Mouse (Mus musculus) CD4-positive, CD25-positive, alpha-beta regulatory T cell, adult 2 months (primary cell): ENCODE data around the gene 6030468B19Rik.
"Not testable (repeated sequence)": the region's sequence is repeated elsewhere in the genome, so short reads cannot be mapped to it uniquely, and the experiment has no call there.

ENCODE experiments used
- DNase-seq: peaks from one replicate; pipeline ENCODE4 v3.0.0-alpha.2; 2012; ENCODE audit warnings: low read depth, low spot score

Gene 6030468B19Rik

DNA sequence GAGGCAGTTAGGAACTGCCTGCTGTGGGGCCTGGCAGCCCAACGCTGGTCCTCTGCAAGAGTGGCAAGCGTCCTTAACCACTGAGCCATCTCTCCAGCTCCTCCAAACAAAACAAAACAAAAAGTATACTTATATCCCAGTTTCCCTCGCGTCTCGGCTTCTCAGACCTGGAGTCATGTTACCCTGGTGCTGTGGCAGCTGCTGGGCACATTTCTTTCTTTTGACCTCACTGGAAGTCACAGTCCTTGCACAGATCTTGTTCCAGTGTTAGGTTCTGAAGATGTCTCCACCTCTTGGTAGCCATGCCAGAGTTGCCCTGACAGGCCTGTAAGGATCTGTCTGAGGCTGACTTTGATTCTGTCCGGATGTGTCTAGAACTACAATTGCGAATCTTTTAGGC lies 4.2 kb downstream of the 6030468B19Rik start:
- DNase-seq: no peak

GRCm38 (mm10) chr11:117803166-117803688 lies 5.8 kb downstream of the 6030468B19Rik start:
- no peak for DNase-seq

DNA sequence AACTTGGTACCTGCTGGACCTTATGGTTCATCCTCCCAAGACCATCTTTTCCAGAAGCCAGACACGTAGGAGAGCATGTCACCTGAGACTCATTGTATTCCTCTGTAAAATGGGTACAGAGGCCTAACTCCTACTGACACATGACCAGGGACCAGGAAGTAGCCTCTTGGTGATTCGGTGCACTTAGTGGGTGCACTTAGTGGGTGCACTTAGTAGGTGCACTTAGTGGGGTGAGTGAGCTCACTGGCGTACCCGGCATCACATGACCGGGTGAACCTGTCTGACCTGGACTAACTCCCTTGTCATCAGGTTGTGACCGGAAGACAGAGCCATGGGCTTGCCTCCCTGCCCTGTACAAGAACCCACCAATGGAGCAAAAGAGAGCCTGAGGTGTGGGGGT lies 9.3 kb downstream of the 6030468B19Rik start:
- no peak for DNase-seq

DNA sequence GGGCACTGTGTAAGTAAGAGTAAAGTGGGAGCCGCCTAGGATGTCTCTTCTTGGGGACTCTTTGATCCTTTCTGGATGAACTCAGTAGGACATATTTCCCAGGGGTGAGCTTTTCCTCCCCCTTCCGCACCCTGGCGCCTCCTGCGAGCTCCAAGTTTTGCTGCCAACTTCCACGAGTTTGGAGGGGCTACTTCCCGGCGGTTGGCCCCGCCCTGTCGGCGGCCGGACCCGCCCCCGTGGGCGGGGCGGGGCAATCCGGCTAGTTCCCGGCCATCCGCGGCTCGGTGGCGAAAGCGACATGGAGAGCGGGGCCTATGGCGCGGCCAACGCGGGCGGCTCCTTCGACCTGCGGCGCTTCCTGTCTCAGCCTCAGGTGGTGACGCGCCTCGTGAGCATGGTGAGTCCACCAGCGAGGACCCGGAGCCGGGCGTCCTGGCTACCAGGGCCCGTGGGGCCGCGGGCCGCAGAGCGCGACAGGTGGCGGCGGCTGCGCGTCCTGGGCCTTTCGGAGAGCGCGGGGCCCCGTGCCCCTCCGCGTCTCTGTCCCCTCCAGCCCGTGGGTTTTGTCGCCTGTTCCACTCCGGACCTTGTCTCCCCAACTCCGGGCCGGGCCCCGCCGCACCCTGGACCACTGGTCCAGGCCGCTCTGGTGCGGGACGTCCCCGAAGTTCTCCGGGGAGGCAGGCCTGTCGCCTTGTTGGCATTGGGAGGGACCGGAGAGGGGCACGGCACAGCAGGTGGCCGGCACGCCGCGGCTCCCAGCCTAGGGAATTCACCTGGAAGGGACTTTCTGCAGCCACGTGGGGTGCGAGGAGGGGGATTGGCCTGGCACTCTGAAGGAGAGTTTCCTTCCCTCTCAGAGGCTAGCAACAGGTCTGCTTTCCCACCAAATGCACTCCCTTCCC lies 12.2 kb downstream of the 6030468B19Rik start, which contains the start of the genes Gm20708 and Syngr2:
Gm20708 (plus strand) TSS at position 262 of the 905 bp plus-strand sequence.
Syngr2 (plus strand) TSS at position 262 of the 905 bp plus-strand sequence.
- DNase-seq: peak; percentile 75

DNA sequence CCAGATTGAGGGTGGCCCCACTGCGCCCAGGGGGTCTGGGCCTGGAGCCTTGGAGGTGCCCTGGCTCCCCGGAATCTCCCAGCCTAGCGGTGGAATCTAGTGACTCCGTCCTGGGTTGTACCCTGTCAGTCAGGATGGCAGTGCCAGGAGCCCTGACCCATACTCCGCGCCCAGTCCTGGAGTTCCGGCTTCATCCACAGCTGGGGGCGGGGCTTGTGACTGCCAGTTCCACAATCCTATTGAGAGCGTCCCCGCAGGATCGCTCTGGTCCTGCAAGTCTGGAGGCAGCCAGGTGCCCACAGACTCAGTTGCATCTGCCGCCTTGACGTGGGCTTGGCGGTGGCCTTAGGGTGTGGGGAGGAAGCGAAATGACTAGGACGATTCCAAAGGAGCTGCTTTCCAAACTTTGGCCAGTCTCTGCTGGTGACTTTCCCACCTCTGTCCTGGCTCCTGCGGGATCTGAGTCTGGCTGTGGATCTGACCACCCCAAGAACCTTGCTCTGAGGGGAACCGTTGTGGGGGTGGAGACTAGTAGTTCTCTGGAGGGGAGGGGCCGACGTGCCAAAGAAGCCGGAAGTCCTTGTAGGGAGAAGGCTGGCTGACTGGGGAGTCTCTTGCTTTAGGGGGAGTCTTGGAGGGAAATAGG lies 13.1 kb downstream of the 6030468B19Rik start:
- peak; percentile 84 for DNase-seq

DNA sequence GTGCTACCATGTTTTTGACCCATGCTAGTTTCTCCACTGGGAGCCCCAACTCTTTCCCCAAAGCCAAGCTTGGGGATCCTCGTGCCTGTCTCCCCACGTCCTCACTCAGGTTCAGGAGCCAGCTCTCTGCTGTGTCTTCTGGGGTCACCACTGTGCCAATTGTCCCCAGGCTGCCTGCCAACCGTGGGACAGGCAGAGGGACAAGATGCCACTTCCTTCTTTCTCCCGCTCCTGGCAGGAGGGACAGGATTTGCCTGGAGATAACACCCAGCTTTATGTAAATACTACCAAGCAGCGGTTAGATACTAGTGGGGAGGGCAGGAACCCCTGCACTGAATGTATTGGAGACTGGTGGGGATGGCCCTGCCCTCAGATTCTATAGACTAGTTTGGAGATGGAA lies 16.4 kb downstream of the 6030468B19Rik start:
- no peak for DNase-seq

DNA sequence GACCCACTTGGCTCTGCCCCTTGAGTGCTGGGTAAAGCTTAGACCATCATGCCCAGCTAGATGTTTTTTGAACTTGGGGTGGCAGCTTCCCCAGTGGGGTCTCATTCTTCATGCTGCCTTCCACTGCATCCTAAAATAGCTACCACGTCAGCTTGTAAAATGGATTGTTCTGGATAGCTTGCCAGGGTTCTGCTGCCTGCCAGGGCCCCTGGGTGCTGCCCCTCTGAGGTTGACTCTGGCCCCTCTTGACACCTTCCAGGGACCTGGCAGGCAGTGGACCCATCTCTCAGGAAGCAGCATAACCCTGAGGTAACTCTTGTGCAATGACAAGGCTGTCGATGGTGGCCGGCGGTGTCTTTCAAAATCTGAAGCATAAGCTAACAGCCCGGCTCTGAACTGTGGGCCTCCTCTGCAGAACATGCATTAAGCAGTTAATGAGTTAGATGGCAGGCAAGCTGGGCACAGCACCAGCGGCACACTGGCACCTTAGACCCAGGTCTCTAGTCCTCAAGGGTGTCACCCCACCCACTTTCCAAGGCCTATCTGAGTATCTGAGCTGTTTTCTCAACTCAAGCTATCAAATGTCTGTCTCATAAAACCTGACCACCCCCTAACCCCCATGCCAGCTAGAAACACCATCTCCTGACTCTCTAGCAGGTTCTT lies 17.4 kb downstream of the 6030468B19Rik start:
- DNase-seq: no peak

DNA sequence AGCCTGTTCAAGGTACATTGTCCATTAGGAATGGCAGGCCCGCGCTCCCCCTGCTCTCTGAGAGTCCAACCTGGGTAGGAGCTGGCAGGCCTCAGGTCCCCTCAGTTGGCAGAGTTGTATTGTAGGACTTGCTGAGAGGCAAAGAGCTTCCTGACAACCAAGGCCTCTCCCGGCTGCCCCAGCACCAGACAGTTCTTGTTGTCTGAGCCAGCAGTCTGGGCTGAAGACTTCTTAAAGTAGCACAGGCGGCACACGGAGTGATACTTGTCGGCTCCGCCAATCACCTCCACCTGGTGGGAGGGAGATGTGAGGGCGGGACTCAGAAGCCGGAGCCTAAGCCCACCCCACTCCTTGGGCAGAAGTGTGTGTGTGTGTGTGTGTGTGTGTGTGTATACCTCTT lies 18.4 kb downstream of the 6030468B19Rik start:
- DNase-seq: not testable (repeated sequence)

DNA sequence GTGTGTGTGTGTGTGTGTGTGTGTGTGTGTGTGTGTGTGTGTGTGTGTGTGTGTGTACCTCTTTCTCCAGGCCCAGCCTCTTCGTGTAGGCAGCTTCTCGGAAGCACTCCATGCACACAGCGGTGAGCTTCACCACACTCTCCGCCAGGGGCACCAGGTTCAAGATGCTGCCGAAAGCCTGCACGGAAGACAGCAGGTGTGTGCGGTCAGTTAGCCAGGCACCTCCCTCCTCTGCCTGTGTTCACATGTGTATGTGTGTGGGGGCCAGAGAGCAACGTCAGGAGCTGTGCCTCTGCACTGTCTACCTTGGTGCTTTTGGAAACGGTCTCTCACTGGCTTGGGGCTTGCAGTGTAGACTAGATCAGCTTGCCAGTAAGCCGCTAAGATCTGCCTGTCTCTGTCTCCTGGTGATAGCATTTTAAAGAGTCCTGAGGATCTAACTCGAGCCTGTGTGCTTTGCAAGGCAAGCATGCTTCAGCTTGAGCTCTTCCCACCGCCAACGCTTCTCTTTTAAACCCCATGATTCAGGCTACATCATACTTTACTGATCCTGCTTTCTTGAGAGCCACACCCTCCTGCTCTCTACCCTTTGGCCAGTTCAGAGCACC lies 19.0 kb downstream of the 6030468B19Rik start:
- DNase-seq: no peak

DNA sequence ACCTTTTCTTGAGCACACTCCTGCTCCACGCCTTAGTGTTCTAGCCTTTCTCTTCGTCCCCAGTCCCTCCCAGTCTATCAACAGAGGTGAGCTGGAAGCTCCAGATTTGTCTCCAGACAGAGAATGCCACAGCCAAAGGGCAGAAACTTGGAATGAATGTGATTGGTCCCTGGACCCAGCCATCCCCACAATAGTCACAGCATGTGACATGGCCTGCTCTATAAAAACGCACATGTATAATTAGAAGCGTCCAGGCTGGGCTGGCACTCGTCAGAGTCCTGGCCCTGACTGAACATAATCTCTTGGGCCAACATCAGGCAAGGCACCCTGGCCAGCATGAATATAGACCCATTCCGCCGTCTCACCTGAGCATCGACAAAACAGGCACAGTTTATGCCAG lies 21.6 kb downstream of the 6030468B19Rik start:
- DNase-seq: no peak

- DNase-seq: no peak
These were observed 22.7 kb downstream of the 6030468B19Rik start for GRCm38 (mm10) chr11:117820173-117820572.

DNA sequence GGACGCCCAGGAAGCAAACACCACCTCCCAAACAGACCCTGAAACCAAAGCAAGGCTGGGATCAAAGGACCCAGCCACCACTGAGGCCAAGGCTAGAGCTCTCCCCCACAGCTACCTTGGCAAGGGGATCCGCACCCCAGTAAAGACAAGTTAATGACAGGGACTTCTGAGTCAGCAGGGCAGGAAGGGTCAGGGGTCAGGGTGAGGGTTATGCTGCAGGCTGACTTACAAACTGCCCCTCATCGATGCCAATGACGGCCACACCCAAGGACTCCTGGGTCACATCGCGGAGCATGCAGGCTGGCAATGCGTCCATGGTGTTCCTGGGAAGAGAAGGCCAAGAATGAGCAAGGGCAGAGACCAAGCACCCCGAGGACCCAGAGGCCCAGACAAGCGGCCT lies 24.4 kb downstream of the 6030468B19Rik start:
- DNase-seq: no peak

DNA sequence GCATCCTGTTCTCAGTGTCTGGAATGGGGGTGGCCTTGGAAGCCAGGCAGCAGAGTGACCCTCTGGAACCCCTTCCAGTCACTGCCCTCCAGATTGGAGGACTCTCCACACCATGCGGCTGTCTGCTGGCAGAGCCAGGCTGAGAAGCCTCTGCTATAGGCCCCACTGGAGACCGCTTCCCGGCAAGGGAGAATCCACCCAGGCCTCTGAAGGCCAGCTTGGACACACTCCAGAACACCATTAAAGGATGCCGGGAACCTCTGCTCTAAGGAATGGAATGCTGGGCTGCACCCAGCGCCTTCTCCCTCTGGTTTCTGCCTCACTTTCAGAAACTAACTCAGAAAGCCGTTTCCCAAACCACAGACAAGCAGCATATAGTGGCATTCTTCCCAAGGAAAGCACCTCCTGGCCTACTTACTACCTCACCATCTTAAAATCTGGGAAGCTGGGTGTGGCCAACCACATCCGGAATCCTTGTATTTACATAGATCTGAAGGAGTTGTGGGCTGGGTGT lies 25.3 kb downstream of the 6030468B19Rik start:
- DNase-seq: no peak

GRCm38 (mm10) chr11:117823411-117823810 lies 26.0 kb downstream of the 6030468B19Rik start:
- DNase-seq: no peak

DNA sequence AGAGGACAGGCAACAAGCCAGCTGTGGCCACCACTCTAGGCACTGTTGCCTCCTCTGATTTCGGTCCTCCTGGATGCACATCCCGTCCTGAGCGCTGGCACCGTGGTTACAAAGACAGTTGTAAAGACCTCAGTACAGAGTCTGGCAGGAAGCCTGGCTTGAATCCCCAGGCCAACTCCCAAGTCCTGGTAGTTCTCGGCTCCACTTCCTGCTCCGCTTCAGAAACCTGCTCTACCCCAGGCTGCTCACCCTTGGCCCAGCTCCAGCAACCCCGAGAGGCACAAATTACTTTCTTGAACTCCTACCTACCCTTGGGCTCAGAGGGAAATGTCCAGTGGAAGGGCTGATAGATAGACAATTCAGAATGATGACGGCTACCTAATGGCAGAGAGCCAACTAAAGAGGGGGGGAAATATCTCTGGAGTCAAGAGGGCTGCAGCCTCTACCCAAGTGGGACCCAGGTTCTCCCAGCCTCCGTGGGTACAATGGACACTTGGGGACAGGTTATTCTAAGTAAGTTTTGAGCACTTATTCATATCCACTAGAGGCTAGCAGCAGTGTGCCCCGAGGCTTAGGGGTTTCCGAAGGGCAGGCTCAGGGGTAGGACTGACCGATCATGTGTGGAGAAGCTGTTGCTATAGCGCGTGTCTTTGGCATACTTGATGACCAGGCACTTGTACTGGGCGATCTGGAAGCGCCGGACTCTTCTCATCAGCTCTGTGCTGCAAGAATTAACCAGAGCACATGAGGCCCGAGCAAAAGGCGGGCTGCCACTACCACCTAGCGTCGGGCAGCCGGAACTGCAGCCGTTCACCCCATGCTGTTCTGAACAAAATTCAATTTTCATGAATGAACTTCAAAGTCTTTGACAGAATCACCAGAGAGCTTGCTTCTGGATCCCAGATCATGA lies 26.9 kb downstream of the 6030468B19Rik start:
- peak; percentile 89 for DNase-seq

DNA sequence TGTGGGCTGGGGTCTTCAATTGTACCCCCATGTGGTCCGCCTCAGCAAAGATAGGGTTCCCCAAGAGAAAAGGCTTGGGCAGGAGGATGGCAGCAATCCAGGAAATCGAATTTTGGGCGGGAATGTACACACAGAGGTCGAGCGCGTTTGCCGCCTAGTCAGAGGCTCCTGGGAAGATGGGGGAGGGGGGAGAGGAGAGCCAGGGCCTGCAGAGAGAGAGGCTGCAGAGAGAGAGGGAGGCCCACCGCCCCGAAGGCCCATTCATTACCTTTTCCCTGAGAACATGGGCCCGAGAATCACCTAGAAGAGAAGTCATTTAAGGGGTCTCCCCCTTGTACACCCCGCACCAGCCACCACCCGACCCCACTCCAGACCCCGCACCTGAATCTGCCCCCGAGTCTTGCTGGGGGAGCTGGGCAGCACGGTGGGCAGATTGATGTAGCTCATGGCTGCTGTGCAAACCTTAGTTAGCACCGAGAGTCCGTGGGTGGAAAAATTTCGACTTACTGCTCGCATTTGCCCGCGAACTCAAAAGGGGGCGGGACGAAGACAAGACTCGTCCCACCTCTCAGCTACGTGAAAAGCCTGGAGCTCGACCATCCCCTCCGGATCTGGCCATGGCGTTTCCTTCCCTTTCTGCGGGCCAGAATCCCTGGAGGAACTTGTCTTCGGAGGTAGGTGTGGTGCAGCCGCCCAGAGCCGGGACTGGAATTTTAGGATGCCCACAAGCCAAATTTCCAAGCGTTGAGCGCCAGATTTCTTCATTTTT lies 28.1 kb downstream of the 6030468B19Rik start, which contains the start of the genes Afmid and Tk1:
Afmid (plus strand) TSS at position 592 of the 769 bp plus-strand sequence.
Tk1 (minus strand) TSS at position 760 of the 769 bp plus-strand sequence.
- peak; percentile 81 for DNase-seq

DNA sequence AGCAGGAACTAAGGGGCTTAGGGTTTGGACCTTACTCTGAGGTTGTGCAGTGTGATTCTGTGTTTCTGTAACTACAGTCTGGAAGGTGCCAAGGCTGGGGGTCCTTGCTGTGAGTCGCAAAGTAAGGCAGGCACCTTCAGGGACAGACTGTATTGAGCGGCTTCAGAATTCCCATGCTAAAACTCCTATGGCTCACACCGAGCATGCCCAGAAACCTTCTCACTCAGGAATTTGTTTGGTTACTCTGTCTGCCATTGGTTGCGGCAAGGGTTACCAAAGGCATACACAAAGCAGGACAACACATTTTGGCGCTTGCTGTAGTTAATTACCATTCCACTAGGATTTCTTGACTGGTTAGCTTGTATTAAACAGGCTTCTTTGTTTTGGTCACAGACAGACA lies 28.7 kb downstream of the 6030468B19Rik start:
- DNase-seq: no peak

DNA sequence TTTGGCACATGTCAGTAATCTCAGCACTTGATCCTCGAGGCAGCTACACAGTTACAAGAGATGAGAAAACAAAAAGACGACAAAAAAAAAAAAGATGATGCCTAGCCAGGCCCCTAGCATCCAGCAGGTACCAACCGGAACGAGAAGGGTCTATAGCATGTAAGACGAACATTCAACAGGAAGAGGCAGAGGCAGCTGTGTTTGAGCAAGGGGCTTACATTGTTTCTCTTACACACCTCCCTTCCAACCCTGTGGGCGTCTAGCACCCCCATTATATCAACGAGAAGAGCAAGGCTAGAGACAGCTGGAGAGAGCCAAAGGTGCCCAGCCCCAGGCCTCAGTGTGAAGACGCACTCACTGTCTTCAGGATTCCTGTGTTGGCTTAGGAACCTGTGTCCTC lies 29.5 kb downstream of the 6030468B19Rik start:
- DNase-seq: no peak

DNA sequence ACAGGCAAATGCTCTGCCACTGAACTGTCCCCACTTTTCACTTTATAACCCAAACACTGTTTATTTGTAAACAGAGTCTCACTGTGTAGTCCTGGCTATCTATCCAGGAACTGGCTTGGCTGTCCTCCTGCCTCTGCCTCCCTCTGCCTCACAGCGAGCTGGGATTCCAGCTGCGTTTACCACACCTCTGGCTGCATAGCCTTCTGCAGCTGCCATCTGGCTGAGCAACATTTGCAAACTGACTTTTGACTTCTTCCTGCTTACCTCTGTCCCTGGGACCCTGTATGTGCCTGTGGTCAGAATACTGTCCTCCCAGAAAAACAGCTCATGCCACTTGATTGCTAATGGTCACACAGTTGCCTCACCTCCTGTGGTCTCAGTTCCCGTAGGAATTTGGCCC lies 29.9 kb downstream of the 6030468B19Rik start:
- DNase-seq: no peak
